Mouse (Mus musculus): ENCODE results near the gene Vmn1r87.
"Not testable (repeated sequence)": the region's sequence is repeated elsewhere in the genome, so short reads cannot be mapped to it uniquely, and the experiment has no call there.

The Vmn1r87 gene

DNA sequence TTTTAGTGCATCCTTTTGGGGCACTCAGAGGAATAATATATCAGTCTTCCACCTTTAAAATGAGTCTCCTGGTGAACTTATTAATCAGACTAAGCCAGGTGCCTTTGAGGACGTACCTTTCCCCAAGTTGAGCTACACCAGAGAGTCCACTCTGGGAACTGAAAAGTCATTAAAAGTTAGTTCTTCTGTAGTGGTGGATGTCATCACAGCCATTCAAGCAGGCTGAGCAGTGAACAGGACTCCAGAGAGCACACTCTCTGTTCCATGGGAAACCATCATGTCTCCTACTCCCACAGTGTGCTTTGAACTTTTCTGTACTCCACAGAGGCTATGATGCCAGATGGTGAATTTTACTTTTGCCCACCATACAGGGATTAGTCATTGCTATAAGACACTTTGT is at the start of gene Vmn1r87:
Gene Vmn1r87, minus strand, starts transcription at position 101 of the 400 bp plus-strand sequence.
- in situ Hi-C loops (cut with MboI, MseI): no loop called here

- in situ Hi-C loops (cut with MboI, MseI): no loop called here
Observed at GRCm38 (mm10) chr7:13159268-13159667, 19.3 kb upstream of the Vmn1r87 start, which contains the start of gene Vmn1r88. Vmn1r88 (plus strand) TSS chr7:13159568.

DNA sequence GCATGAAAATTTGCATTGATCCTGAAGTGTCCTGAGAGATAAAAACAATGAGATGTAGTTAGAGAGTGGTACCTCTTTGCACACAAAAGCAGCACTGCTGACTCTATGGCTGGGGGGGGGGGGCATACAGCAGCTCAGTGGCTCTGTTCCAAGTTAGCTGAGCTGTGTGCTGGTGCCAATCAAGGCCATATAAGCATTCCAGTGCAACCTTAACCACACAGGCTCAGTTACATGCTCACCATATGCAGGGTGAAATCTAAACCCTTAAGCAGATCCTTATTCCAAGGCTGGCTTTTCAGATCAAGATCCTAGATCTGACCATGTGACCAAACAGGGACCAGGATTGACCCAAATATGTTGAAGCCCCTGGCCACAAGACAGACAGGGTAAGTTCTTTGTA is 2.6 kb downstream of the Vmn1r87 start:
- in situ Hi-C loops (cut with MboI, MseI): no loop called here

DNA sequence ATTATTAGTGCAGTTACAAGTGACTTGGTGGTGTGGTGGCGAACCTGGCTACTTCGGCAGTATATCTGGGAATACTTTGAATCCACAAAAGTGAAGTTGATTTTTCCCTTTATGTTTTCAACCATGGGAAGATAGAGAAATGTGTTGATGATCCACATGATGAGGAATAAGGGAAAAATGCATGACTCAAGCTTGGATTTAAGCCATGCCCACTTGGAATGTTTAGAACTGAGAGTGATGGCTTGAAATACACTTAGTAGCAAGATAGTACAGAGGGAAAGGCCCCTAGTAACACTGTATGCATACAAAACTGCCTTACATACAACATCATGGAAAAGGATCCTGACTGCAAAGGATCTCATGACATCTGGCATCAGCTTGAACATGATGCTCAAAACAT is 8.1 kb downstream of the Vmn1r87 start:
- in situ Hi-C loops (cut with MboI, MseI): no loop called here

DNA sequence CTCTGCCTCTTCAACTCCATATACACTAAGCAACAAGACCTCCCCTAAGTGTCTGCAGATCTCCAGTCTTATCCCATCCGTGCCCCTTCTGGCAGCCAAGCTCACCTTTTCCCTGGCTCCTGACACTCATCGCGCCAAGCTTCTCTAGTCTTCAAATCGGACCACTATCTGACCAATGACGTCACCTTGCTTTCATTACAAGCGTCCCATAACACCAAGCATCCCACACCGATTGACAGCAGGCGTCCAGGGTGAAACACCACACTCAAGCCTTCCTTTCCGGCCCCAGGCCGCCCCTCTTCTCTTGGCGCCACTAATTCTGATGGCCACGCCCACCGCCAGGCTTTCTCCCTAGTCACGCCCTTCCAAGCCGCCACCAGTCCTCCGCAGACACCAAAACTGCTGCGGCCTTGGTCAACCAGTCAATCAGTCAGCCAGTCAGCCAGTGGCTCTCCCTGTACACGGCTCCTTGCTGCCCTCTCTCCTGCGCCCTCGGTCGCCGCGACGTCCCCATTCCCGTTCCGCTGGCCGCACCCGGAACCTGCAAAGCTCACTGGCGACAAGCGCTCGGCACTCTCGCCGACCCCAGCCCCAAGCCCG is 16.3 kb downstream of the Vmn1r87 start:
- in situ Hi-C loops (cut with MboI, MseI): not testable (repeated sequence)

- in situ Hi-C loops (cut with MboI, MseI): no loop called here
Observed at GRCm38 (mm10) chr7:13119817-13120216, 20.1 kb downstream of the Vmn1r87 start, which contains the start of gene Vmn1r86. Vmn1r86 (minus strand) TSS chr7:13119917.

DNA sequence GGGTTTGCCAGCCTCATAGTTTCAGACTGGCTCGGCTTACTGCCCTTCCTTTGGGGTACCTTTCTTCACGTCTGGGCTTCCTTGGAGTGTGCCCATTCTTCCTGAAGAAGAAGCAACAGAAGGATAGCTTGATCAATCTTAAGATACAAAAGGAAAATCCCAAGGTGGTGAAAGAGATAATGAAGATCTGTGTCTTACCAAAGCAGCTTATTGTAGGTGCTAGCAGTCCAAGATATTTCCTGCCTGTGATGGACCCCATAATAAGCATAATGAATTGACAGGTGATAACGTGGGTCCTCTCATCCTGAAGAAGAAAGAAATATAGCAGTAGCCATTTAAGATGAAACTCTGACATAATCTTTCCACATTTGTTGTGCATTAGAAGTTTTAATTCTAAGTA is 44.9 kb downstream of the Vmn1r87 start, which contains the start of gene Vmn1r85:
Gene Vmn1r85, minus strand, starts transcription at position 101 of the 400 bp plus-strand sequence.
- in situ Hi-C loops (cut with MboI, MseI): no loop called here

Measured in T-helper 17 cell (primary cell).